Mouse (Mus musculus) E14TG2a.4 (cell line): ENCODE data around the gene Otud7a.

Source experiments
- H3K27me3 ChIP-seq: 2 replicates; pipeline ENCODE4 v1.6.1; 2014; ENCODE audit warnings: low read length, control low read depth; ENCODE audit not compliant: insufficient read depth
- H3K36me3 ChIP-seq: 2 replicates; pipeline ENCODE4 v1.6.1; 2014; ENCODE audit warnings: low read length, control low read depth; ENCODE audit not compliant: insufficient read depth
- H3K4me1 ChIP-seq: replicated peaks from 2 replicates; pipeline ENCODE4 v1.6.1; 2014; ENCODE audit warnings: low read depth, low read length, control low read depth
- H3K4me3 ChIP-seq: replicated peaks from 2 replicates; pipeline ENCODE4 v1.5.1; 2014; ENCODE audit warnings: mild to moderate bottlenecking, low read length
- H3K9me3 ChIP-seq: 2 replicates; pipeline ENCODE4 v1.6.1; 2014; ENCODE audit warnings: low read length, control low read depth
- CTCF ChIP-seq: conservative IDR thresholded peaks from 2 replicates; pipeline ENCODE4 v1.5.1; 2014; ENCODE audit warnings: low read length
- NANOG ChIP-seq: IDR thresholded peaks from 2 replicates; pipeline ENCODE4 v1.6.1; 2014; ENCODE audit warnings: borderline replicate concordance, low read length, mixed read lengths
- POU5F1 ChIP-seq: IDR thresholded peaks from 2 replicates; pipeline ENCODE4 v1.6.1; 2014; ENCODE audit warnings: low read length, borderline replicate concordance

The Otud7a gene

DNA sequence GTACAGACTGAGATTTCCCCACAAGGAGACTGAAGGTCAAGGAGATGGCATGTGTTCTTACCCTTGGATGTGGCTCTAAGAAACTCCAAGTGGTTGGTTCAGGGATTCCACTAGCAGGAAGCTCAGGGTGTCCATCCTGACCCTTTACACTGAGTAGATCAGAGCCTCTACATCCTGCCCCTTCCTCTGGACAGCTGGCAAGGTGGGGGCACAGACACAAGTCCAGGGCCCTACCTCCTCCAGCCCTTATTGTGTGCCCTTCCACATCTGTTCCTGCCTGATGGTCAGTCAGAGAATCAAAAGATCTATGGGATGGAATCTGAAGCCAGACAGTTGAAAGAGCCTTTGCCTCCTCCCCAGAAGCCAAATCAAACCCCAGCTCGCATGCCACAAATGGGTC, 293.6 kb downstream of the Otud7a start:
- H3K27me3 ChIP-seq, result no peaks in the 10 kb centered on the region; the same call in 1 of the 2 replicates
- H3K4me3 ChIP-seq, result no peak overlapping the region
- H3K9me3 ChIP-seq, result no peaks in the 10 kb centered on the region
- H3K36me3 ChIP-seq, result no peaks in the 10 kb centered on the region
- H3K4me1 ChIP-seq, result no peaks in the 10 kb centered on the region
- TF ChIP-seq POU5F1, result no peak
- no peak for TF ChIP-seq CTCF
- TF ChIP-seq NANOG, result no peak

DNA sequence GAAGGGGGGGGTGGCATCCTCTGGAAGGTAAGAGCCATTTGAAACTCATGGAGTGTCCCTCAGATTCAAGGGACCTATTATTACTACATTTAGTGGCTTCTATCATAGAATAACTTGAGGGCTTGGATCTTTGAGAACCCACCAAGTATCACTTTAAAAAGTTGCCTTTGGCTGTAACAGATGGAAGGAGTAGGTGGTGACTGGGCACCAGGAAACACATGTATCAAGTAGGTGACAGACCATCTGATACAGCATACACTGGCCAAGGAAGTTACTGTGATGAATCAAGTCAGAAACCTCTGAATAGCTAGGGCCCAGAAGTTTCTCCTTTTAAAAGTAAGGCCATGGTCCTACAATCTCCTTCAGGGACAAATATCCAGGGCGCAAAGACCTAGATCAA, 298.6 kb downstream of the Otud7a start:
- Histone ChIP-seq H3K4me1 (no peaks in the 10 kb centered on the region), H3K27me3 (no peaks in the 10 kb centered on the region; the same call in 1 of the 2 replicates), H3K36me3 (no peaks in the 10 kb centered on the region), H3K9me3 (no peaks in the 10 kb centered on the region), H3K4me3 (no peak overlapping the region)
- TF ChIP-seq CTCF (no peak), POU5F1 (no peak), NANOG (no peak)

DNA sequence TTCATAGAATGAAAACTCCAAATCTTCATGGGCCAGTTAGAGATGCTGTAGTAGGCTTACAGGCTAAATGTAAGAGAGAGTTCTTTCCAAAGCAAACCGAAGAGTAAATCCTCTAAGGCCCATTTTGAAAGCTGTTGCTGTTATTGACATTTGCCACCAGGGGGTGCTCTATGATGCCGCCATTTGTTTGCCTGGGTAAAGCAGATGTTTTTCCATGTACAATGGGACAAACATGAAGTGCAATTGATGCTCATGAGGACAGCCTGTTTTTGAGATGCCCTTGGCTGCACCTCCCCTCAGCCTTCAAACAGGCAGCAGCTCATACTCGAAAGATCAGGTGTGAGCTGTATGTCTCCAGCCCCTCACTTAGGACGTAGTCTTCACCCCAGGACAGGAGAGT, 307.5 kb downstream of the Otud7a start:
- Histone ChIP-seq H3K4me3 (no peak overlapping the region), H3K4me1 (peaks cover 32% of the 10 kb centered on the region), H3K9me3 (peaks cover 8% of the 10 kb centered on the region), H3K36me3 (no peaks in the 10 kb centered on the region), H3K27me3 (peaks cover 33% of the 10 kb centered on the region)
- TF ChIP-seq CTCF (peak; percentile 88), NANOG (no peak)

DNA sequence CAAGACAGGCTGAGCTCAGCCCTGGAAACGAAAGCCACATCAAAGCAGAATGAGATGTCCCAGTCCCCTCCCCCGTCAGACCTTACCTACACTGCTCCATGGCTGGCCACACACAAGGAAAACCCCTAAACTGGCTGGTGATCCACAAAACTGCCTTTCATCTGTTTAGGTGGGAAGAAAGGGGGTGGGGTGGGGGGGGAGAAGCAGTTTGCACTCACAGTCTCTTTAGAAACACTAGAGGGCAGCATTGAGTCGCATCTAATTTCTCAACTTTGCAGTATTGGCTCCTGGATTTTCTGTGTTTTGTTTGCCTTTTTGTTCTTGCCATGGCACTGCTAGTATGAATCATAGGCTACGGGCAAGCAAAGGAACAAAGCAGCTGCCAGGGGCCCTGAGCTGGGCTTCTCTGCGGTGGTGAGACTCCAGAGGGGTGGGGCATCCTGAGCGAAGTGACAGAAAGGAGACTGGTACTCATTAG, 308.8 kb downstream of the Otud7a start:
- Histone ChIP-seq H3K27me3 (peaks cover 40% of the 10 kb centered on the region), H3K9me3 (peaks cover 8% of the 10 kb centered on the region)
- TF ChIP-seq CTCF (peak; percentile 43), NANOG (no peak)

DNA sequence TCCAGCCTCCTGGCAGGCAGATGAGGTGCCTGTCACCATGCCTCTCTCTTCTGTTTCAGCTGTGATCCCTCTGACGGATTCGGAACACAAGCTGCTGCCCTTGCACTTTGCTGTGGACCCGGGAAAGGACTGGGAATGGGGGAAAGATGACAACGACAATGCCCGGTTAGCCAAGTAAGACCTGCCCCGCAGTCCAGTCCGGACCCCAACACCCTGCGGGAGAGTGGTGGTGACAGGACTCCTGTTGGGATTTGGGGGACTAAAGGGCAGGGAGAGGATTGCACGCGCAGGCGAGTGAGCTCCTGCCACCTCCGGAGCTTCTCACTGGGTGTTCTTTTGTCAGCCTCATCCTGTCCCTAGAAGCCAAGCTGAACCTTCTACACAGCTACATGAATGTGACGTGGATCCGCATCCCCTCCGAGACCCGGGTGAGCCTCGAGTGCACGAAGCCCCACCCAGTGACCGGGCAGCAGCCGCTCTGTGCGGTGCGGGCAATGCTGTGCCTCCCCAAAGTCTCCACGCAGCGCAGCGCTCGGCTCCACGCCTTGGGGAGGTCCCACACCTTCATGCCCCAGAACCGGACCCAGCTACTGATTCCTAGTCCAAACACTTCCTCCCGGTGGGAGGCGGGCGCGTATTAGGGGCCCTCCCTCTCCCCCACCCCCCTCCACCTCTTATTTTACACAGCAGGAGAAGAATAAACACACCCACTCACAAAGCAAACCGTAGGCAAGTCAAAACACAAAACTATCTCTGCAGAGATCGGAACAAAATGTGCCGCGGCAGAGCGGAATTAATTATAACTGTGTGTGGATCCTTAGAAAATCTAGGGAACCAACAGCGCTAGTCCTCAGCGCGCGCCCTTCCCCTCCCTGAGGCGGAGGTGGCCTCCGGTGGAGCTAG, 310.3 kb downstream of the Otud7a start:
- Histone ChIP-seq H3K4me1 (peaks cover 48% of the 10 kb centered on the region), H3K9me3 (peaks cover 8% of the 10 kb centered on the region), H3K27me3 (peaks cover 54% of the 10 kb centered on the region), H3K36me3 (no peaks in the 10 kb centered on the region), H3K4me3 (peak overlapping the region; percentile 64)
- no peak for TF ChIP-seq NANOG
- no peak for TF ChIP-seq CTCF
- TF ChIP-seq POU5F1, result no peak

More for the DNA sequence above, 308.8 kb downstream of the Otud7a start:
- Histone ChIP-seq H3K4me1 (peaks cover 38% of the 10 kb centered on the region), H3K36me3 (no peaks in the 10 kb centered on the region), H3K4me3 (no peak overlapping the region)

DNA sequence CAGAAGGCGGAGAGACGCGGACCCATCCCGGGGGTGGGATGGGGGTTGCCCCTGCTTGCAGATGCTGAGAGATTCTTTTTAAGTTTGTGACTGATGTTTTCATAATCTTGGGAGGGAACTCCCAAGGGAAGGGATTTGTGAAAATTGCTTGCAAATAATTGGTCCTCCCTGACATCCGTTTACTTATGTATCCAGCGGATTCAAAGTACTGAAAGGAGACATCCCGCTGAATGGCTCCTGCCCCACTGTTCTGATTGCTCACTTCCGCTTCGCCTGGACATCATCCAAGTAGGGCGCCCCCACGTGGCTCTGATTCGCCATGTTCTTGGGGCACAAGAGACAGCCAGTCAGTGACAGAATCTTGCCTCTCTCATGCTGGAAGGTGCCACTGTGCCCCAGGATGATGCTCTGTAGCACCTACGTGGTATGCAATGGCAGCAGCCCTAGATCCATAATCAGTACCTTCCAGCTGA, 311.0 kb downstream of the Otud7a start:
- Histone ChIP-seq H3K27me3 (peaks cover 58% of the 10 kb centered on the region), H3K9me3 (peaks cover 8% of the 10 kb centered on the region), H3K4me1 (peaks cover 48% of the 10 kb centered on the region), H3K4me3 (peak overlapping the region; percentile 64), H3K36me3 (no peaks in the 10 kb centered on the region)
- TF ChIP-seq CTCF, result peak; percentile 50
- no peak for TF ChIP-seq POU5F1
- TF ChIP-seq NANOG, result peak; percentile 95

DNA sequence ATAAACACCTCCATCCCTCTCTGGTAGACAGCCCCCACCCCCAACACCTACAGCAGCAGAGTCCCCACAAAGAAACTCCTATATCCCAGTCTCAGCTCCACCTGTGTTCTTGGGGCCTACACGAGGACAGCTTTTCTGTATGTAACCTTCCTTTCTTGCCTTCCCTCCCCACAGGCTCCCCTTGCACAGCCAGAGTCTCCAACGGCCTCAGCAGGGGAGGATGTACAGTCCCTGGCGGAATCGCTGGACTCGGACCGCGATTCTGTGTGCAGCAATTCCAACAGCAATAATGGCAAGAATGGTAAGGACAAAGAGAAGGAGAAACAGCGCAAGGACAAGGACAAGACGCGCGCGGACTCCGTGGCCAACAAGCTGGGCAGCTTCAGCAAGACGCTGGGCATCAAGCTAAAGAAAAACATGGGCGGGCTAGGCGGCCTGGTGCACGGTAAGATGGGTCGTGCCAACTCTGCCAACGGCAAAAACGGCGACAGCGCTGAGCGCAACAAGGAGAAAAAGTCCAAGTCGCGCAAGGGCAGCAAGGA, 312.7 kb downstream of the Otud7a start:
- peak overlapping the region; percentile 79 for H3K4me3 ChIP-seq
- no peaks in the 10 kb centered on the region for H3K36me3 ChIP-seq
- no peak for TF ChIP-seq POU5F1
- TF ChIP-seq CTCF, result no peak
- TF ChIP-seq NANOG, result no peak
- peaks cover 48% of the 10 kb centered on the region for H3K4me1 ChIP-seq
- peaks cover 73% of the 10 kb centered on the region for H3K27me3 ChIP-seq
- peaks cover 8% of the 10 kb centered on the region for H3K9me3 ChIP-seq

DNA sequence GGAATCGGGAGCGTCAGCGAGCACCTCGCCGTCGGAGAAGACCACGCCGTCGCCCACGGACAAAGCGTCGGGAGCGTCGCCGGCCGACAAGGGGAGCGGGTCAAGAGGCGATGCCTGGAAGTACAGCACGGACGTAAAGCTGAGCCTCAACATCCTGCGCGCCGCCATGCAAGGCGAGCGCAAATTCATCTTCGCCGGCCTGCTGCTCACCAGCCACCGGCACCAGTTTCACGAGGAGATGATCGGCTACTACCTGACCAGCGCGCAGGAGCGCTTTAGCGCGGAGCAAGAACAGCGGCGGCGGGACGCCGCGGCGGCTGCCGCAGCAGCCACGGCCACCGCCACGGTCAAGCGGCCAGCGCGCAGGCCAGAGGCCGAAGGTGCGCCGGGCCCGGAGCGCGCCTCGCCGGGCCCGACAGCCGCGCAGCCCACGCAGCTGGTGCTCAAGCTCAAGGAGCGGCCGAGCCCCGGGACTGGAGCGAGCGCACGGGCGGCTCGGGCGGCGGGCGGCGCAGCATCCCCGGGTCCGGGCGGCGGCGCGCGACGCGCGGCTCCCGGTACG, 313.2 kb downstream of the Otud7a start:
- Histone ChIP-seq H3K36me3 (no peaks in the 10 kb centered on the region), H3K4me3 (peak overlapping the region; percentile 79), H3K9me3 (peaks cover 8% of the 10 kb centered on the region), H3K4me1 (peaks cover 48% of the 10 kb centered on the region), H3K27me3 (peaks cover 77% of the 10 kb centered on the region)
- no peak for TF ChIP-seq NANOG
- TF ChIP-seq POU5F1, result no peak
- no peak for TF ChIP-seq CTCF

DNA sequence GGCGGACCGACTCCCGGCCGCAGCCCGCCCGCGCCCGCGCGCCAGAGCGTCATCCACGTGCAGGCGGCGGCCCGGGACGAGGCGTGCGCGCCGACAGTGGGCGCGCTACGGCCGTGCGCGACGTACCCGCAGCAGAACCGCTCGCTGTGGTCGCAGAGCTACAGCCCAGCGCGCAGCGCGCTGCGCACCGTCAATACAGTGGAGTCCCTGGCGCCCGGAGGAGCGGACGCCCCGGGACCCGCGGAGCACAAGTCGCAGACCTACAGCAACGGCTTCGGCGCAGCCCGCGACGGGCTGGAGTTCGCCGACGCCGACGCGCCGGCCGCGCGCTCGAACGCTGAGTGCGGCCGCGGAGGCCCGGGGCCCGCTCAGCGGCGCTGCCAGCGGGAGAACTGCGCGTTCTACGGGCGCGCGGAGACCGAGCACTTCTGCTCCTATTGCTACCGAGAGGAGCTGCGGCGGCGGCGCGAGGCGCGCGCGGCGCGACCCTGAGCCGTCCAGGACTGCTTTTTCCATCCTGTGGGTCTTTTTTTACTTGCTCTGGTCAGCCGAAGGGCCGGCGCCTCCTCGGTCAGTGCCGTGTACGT, 313.8 kb downstream of the Otud7a start:
- Histone ChIP-seq H3K36me3 (no peaks in the 10 kb centered on the region), H3K4me1 (peaks cover 48% of the 10 kb centered on the region), H3K9me3 (peaks cover 8% of the 10 kb centered on the region), H3K27me3 (peaks cover 77% of the 10 kb centered on the region), H3K4me3 (peak overlapping the region; percentile 79)
- no peak for TF ChIP-seq CTCF
- TF ChIP-seq POU5F1, result no peak
- no peak for TF ChIP-seq NANOG
